Mouse (Mus musculus): ENCODE measurements around the gene Rasl12.

Rasl12 gene

DNA sequence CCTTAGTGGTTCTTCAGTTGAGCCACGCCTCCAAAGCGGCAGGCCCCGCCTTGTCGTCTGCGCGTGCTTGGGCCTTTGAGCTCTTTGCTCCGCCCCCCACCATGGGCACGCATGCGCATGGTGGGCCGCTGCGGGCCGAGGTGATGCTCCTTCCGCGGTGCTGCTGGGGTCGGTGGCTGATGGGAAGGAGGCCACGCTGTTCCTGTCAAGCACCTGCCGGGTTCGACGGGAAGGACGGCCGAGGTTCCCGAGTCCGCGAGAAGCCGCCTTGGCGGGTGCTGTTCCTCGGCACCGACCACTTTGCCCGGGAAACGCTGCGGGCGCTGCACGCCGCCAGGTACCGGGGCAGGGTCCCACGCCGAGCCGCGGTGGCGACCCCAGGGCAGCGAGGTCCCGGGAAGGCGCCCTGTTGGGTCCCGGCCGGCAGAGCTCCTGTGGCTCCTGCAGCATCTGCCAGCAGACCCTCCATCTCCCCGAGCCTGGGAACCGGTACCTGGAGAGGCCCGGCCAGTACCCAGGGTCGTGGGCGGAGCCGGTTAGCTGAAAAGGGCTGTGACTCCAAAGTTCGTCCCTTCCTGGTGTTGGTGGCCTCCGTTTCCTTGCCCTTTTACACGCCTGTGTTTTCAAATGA is 37.5 kb downstream of the Rasl12 start, which contains the start of gene Mtfmt:
Mtfmt (plus strand) TSS at position 112 of the 631 bp plus-strand sequence.
- DNase-seq (ENCODE audit: low spot score in 2 of 2), result peak; percentile 80 to 82

DNA sequence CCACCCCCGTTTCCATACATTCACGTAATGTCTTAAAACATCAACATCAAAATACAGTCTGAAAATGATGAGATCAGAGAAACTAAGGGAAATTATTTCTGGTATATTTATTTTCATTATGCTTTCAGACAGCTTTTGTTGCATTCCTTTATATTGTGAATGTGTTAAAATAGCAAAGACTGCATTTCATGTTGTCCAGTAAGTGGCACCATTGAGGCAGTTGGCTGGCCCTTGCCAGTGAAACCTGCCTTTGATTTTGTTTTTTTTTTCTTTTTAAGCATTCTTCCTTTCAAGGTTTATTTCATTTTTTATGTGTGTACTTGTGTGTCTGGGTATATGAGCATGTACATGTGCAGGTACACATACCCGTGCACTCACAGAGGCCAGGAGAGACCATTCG is 46.4 kb downstream of the Rasl12 start:
- no peak for DNase-seq (ENCODE audit: low spot score in 2 of 2)

DNA sequence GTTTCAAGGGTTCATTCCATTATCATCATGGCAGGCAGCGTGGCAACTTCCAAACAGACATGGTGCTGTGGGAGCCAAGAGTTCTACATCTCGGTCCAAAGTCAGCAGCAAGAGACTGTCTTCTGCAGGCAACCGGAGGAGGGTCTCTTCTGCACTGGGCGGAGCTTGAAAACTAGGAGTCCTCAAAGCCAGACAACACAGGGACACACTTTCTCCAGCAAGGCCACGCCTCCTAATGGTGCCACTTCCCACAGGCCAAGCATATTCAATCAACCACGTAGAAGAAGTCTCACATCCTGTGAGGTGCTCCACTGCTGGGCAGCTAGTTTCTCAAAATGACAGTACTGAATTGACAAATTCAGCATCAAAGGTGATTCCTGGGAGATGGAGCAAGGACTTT is 49.6 kb downstream of the Rasl12 start:
- no peak for DNase-seq (ENCODE audit: low spot score in 2 of 2)

DNA sequence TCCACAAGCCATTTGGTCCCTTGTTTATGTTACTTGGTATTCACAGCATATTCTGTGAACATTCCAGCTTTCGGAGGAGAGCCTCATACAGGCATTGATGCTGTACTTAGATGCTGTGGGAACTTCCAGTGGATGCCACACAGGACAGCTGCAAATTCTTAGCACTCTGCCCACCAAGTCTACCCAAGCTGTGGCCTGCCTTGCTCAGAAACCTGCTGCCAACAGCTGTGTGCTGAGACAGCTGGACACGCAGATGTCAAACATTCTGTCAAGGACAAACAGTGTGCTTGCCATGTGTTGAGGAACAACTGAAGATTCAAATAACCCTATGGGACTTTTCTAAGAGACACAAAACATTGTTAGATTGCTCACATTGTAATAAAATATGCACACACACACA is 60.7 kb downstream of the Rasl12 start:
- DNase-seq (ENCODE audit: low spot score in 2 of 2), result no peak

DNA sequence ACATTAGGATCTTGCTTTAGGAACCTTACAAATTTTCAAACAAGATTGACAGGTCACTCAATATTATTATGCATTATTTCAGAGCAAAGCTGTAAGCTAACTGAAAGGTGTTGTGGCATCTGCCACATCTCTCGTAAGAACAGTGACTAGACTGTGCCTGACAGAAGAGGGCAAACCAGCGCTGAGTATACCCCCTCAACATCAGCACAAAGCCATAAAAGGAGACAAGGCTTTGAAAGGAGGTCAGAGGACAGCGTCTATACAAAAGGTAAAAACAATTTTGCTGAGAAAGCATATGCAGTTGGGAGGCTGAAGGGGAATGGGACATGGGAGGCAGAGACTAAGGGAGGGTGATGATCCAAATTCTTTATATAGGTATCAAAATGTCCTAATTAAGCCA is 61.9 kb downstream of the Rasl12 start:
- no peak for DNase-seq (ENCODE audit: low spot score in 2 of 2)

DNA sequence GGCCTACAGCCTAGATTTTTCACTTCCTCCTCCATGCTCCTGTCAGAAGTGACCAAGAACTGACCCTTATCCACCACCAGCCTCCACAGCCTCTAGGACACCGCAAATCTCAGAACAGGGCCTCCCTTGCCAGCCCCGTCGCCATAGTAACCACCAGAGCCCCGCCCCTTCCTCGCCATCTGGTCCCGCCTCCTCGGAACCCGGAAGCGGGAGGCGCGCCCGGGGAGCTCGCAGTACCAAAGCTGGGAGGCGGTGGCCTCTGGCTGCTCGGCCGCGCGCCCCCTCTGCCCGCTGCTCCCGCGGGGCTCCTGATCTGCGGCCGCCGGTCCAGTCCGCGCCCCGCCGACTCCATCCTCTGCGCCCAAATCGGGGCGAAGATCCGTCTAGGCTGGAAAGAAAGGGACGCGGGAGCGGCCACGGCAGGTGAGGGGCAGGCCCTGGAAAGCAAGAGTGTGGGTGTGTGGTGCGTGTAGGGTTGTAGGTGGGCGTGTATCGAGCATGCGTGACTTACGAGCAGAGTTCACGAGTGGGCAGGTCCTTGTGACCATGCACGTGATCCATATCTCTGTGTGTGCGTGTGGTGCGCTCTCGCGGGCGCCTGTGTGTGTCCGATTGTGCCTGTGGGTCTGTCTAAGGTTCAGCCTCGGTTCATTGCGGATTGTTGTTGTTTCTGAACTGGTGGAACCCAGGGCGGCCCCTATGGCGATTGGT is 62.6 kb downstream of the Rasl12 start, which contains the start of gene Spg21:
Spg21 (plus strand) TSS at position 216 of the 711 bp plus-strand sequence.
- peak; percentile 88 to 93 for DNase-seq (ENCODE audit: low spot score in 2 of 2)

DNA sequence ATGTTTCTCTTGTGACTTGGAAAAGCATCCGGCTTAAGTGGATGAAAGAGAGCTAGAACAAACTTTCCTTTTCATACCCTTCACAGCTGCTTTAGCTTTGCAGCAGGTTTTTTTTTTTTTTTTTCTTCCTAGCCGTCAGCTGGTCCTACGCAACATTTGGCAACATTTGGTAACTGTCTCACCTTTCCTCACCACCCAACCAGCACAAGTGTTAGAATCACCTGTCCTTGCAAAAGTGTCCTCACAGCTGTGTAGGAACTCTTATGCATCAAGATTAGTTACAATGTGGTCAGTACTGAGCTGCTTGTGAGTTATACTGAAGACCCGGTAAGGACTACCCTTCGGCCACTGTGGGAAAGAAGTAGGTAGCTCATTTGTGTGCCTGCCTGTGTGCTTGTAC is 64.2 kb downstream of the Rasl12 start:
- DNase-seq (ENCODE audit: low spot score in 2 of 2), result no peak

DNA sequence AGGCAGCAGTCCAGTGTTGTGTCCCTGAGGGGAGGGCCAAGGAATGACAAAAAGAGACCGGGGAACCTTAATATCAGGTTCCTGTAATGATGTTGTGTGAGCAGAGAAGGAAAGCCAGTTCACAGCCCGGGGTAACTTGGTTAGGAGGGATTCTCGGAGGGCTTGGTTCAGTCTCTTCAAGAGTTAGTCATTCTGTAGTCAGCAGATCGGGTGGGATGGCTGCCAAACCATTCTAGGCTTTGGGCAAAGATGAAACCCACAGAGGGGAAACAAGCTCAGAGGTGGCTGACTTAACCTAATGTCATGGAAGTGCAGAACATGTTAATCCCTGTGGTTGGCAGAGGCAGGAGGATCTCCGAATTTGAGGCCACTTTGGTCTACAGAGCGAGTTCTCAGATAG is 65.9 kb downstream of the Rasl12 start:
- DNase-seq (ENCODE audit: low spot score in 2 of 2), result peak in 1 of 2 experiments; percentile 9

All from frontal cortex, postnatal 14 days (tissue).